Mouse (Mus musculus) testis, adult 2 months (tissue): ENCODE measurements around the gene Chil5.
"Not testable (repeated sequence)": the region's sequence is repeated elsewhere in the genome, so short reads cannot be mapped to it uniquely, and the experiment has no call there.

Experiments
- CTCF ChIP-seq: fragments of 200-500 bp; IDR thresholded peaks from 2 replicates; pipeline ENCODE4 v1.5.1; 2012; ENCODE audit warnings: low read depth, mild to moderate bottlenecking, inconsistent platforms, low read length, moderate library complexity; ENCODE audit not compliant: control insufficient read depth, insufficient read depth, insufficient replicate concordance
- POLR2A ChIP-seq: fragments of 200-500 bp; IDR thresholded peaks from 2 replicates; pipeline ENCODE4 v1.6.1; 2012; ENCODE audit warnings: low read depth, mild to moderate bottlenecking, inconsistent platforms, low read length, moderate library complexity; ENCODE audit not compliant: control insufficient read depth

DNA sequence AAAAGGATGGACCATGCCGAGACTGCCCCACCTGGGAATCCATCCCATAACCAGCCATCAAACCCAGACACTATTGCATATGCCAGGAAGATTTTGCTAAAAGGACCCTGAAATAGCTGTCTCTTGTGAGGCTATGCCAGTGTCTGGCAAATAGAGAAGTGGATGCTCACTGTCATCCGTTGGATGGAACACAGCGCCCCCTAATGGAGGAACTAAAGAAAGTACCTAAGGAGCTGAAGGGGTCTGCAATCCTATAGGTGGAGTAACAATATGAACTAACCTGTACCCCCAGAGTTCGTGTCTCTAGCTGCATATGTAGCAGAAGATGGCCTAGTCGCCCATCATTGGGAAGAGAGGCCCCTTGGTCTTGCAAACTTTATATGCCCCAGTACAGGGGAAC is 35.1 kb upstream of the Chil5 start:
- TF ChIP-seq CTCF, POLR2A: not testable (repeated sequence)
